8 mouse cellular contexts compared by ENCODE assay signal in the genomic region with DNA sequence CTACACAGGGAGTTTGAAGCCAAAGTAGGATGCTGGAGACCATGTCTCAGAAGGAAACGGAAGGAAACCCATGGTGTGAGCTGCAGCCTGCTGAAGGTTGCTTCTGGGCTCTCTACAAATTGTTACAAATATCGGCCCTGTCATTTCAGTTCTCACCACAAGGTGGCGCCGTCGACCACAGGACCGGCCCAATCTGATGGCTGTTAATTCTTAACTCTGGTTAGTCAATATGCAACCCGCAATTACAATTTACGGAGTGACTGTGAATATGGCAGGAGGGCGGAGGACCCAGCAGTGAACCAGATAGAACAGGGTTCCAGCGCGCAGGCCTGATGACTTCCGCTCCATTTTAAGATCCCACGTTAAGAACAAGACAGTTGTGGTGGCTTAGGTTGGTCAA.
DNase-seq lines count a peak whose midpoint lies in the region; ATAC-seq and TF ChIP-seq lines count a peak whose summit lies in the region.

No protein-coding gene starts in this region.

- no peak overlapping the region for H3K27ac ChIP-seq in gastrocnemius, adult 2 months
- no peak overlapping the region for H3K27ac ChIP-seq in lung, postnatal 0 days (ENCODE audit: low read length)

- no peak overlapping the region for H3K9ac ChIP-seq in lung, postnatal 0 days (replicated peaks; ENCODE audit: low read depth)

- no peaks in the 10 kb centered on the region for H3K9me3 ChIP-seq in lung, postnatal 0 days (ENCODE audit: low read length)

- H3K4me2 ChIP-seq in lung, postnatal 0 days (replicated peaks; ENCODE audit: low read depth, low read length) = no peak overlapping the region

- no peaks in the 10 kb centered on the region for H3K4me1 ChIP-seq in lung, postnatal 0 days (ENCODE audit: insufficient read depth, low read depth, low read length)

- intact Hi-C loops in gastrocnemius, adult 2 months (cut with DNase I) = loop anchor here (2.0 kb wide), 1 partner anchor 330 kb away; no protein-coding TSS in a partner anchor

- DNase-seq in gastrocnemius, adult 2 months = peak; percentile 52
- no peak for DNase-seq in gastrocnemius, postnatal 25 days
- DNase-seq in 416B (ENCODE audit: low read depth) (peak; percentile 55), ZHBTc4 (ENCODE audit: low read depth, low spot score) (peak; percentile 80)
- DNase-seq in embryo, embryonic 10 days (ENCODE audit: low spot score) = peak; percentile 70
- peak; percentile 87 for DNase-seq in kidney, adult 18-20 months
- peak; percentile 32 for DNase-seq in lung, postnatal 0 days (ENCODE audit: low spot score)
- DNase-seq in spleen, postnatal 10 days (ENCODE audit: low spot score in 2 of 2) = peak; percentile 47 to 74

- TF ChIP-seq EP300 in lung, postnatal 0 days (IDR thresholded peaks at IDR 0.05) = no peak

- H3K27me3 ChIP-seq in lung, postnatal 0 days (replicated peaks; ENCODE audit: insufficient read depth, low read length) = no peaks in the 10 kb centered on the region

- TF ChIP-seq CTCF in gastrocnemius, adult 2 months (IDR thresholded peaks at IDR 0.05) = peak; percentile 85
- TF ChIP-seq CTCF in lung, postnatal 0 days (IDR thresholded peaks at IDR 0.05) = peak; percentile 82

- H3K36me3 ChIP-seq in lung, postnatal 0 days (ENCODE audit: insufficient read depth, low read length) = no peaks in the 10 kb centered on the region

- no peak overlapping the region for H3K4me3 ChIP-seq in gastrocnemius, adult 2 months
- H3K4me3 ChIP-seq in lung, postnatal 0 days (ENCODE audit: low read depth, low read length) = no peak overlapping the region

- no peak for ATAC-seq in lung, postnatal 0 days

- 30% methylated on average over 13 of the region's 13 CpGs for WGBS in lung, postnatal 0 days
